Mouse (Mus musculus) telencephalon, adult 2 months (tissue): ENCODE measurements around the gene Try5.
A peak's percentile ranks its signal among the peaks of the same experiment; 100 is the strongest.
"Not testable (repeated sequence)": the region's sequence is repeated elsewhere in the genome, so short reads cannot be mapped to it uniquely, and the experiment has no call there.

Experiments
- DNase-seq: peaks from one replicate; pipeline ENCODE4 v3.0.0-alpha.2; 2011; ENCODE audit warnings: low read depth, low spot score

Try5 gene

GRCm38 (mm10) chr6:41316741-41317140 is at the start of gene Try5:
Gene Try5, minus strand, starts transcription at chr6:41316841.
- not testable (repeated sequence) for DNase-seq

- no peak for DNase-seq
Measured at GRCm38 (mm10) chr6:41353932-41354331, 37.3 kb upstream of the Try5 start, which contains the start of gene Try10. Gene Try10, plus strand, starts transcription at chr6:41354105.

GRCm38 (mm10) chr6:41301969-41302368 is 14.7 kb downstream of the Try5 start, which contains the start of gene Try4:
Gene Try4, plus strand, starts transcription at chr6:41302269.
- DNase-seq: no peak

GRCm38 (mm10) chr6:41298255-41298654 is 18.4 kb downstream of the Try5 start:
- no peak for DNase-seq

GRCm38 (mm10) chr6:41266140-41266539 is 50.5 kb downstream of the Try5 start:
- peak; percentile 60 for DNase-seq

- DNase-seq: no peak
Measured at GRCm38 (mm10) chr6:41262796-41263195, 53.8 kb downstream of the Try5 start.
